Mouse (Mus musculus) heart, adult 2 months (tissue): ENCODE data around the gene Vmn1r167. TPM values are rescaled to one million over a fixed set of nuclear protein-coding genes. Genes with fewer than 3 reads are reported as not detected.
"Not testable (repeated sequence)": the region's sequence is repeated elsewhere in the genome, so short reads cannot be mapped to it uniquely, and the experiment has no call there.

Experiments
- DNase-seq, 2 experiments: peaks; one replicate each; pipeline ENCODE4 v3.0.0; 2021
- H3K27ac ChIP-seq: fragments of 200-600 bp; 2 replicates; pipeline ENCODE4 v1.8.1; 2022
- H3K27me3 ChIP-seq: fragments of 200-500 bp; 2 replicates; pipeline ENCODE4 v1.6.1; 2012; ENCODE audit warnings: mild to moderate bottlenecking, low read length, inconsistent platforms, mixed read lengths; ENCODE audit not compliant: control insufficient read depth, insufficient read depth
- H3K36me3 ChIP-seq: fragments of 200-500 bp; 2 replicates; pipeline ENCODE4 v1.6.1; 2012; ENCODE audit warnings: low read length, inconsistent platforms; ENCODE audit not compliant: control insufficient read depth, insufficient read depth
- H3K4me1 ChIP-seq: fragments of 200-500 bp; 2 replicates; pipeline ENCODE4 v1.6.1; 2011; ENCODE audit warnings: low read length; ENCODE audit not compliant: control insufficient read depth, insufficient read depth
- H3K4me3 ChIP-seq: fragments of 200-600 bp; 2 replicates; pipeline ENCODE4 v1.8.1; 2022
- H3K79me2 ChIP-seq: fragments of 200-500 bp; replicated peaks from 2 replicates; pipeline ENCODE4 v1.6.1; 2012; ENCODE audit warnings: mild to moderate bottlenecking, inconsistent platforms, low read length, moderate library complexity, mixed read lengths; ENCODE audit not compliant: control insufficient read depth, insufficient read depth
- H3K9ac ChIP-seq: fragments of 200-500 bp; 2 replicates; pipeline ENCODE4 v1.6.1; 2012; ENCODE audit warnings: low read depth, mild to moderate bottlenecking, control low read depth, inconsistent platforms, low read length, mixed read lengths
- WGBS: fragments of 180-500 bp; shearing (Covaris S2); methylation state at CpG from one replicate; pipeline ENCODE4 v1.1.7; 2018; 5-methylcytosine and 5-hydroxymethylcytosine counted together
- intact Hi-C: fragments of 180-260 bp; cut with DNase I; formaldehyde crosslinking; loops from one replicate; pipeline ENCODE4 v1.15.1; 2025
- long read RNA-seq: library from polyadenylated mRNA; stranded (forward); transcript quantifications from one replicate; pipeline ENCODE4 v2.0.0, GENCODE M21; 2021
- polyA plus RNA-seq: library from polyadenylated mRNA; depleted of rRNA; stranded (reverse); fragments of >200 nt; gene quantifications from 2 replicates; pipeline ENCODE4 v1.2.3, GENCODE M21; 2012; rRNA removed
- total RNA-seq, 2 experiments: library from RNA; stranded (reverse); gene quantifications; 2 replicates each; pipeline ENCODE4 v1.2.3; 2021

The Vmn1r167 gene
- total RNA-seq: not detected
- not detected in 2 replicates for polyA plus RNA-seq
- long read RNA-seq: 0 reads

DNA sequence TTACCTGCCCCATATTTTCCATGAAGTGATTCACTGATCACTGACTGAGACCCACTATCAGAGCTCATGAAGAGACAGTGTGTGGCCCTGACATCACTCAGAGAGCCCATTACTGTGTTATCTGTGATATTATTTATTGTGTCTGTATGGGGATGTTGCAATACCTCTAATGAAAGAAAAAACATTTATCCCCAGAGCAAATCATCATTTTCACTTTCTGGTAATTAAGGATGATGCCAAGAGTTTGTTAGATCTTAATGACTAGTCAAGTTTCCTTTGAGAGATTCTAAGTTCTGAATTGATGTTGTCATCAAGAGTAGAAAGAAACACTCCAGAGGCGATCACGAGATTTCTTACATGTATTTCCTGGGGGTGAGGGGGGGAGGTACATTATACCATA is at the start of gene Vmn1r167:
TSS of gene Vmn1r167 (minus strand) at position 101 of the 400 bp plus-strand sequence.
- intact Hi-C loops: not testable (repeated sequence)
- 62% methylated on average over 2 of the region's 2 CpGs for WGBS

DNA sequence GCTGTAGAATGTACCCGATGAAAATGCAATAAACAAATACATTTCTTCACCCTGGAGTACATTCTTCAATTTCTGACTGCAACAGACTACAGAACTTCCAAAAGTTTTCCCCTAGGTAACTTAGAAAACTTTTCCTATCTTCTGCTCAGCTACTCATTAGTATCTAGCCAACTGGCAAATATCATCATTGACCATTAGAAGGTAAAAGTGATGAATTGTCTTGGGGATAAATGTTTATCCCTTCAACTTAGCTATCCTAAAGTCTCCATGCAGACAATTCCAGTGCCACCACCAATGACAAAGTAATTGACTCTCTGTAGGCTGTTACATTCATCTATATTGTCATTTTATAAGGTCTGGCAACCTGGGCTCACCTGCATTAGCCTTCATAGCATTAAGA is 32.4 kb upstream of the Vmn1r167 start, which contains the start of gene Vmn1r168:
TSS of gene Vmn1r168 (plus strand) at position 301 of the 400 bp plus-strand sequence.
- DNase-seq, H3K9ac ChIP-seq, H3K27ac ChIP-seq, H3K4me1 ChIP-seq, H3K79me2 ChIP-seq, intact Hi-C loops, H3K36me3 ChIP-seq, H3K4me3 ChIP-seq, H3K27me3 ChIP-seq: not testable (repeated sequence)
- WGBS: no CpG with 5 or more reads among the region's 1 CpGs

More for the DNA sequence above, at the start of gene Vmn1r167:
- H3K27me3 ChIP-seq, DNase-seq, H3K9ac ChIP-seq, H3K4me3 ChIP-seq, H3K36me3 ChIP-seq, H3K79me2 ChIP-seq, H3K4me1 ChIP-seq, H3K27ac ChIP-seq: not testable (repeated sequence)

DNA sequence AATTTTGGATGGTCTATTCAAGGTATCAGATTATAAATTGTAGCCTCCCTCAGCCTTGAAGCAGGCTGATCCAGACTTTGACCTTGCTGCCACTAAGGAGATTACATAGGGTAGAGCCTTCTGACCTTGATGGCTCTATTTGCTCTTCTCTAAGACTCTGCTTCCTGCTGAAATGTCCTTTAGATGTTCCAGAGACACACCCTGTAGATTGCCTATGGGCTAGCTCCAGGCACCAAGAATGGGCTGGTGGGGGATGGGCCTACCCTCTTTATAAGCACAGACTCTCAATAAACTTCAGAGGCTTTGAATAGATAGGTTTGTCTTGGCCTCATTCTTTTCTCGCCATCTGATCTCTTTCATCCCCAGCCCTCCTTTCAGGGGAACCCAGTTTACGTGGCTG is 34.1 kb downstream of the Vmn1r167 start:
- WGBS: 57% methylated on average over 2 of the region's 2 CpGs
- H3K79me2 ChIP-seq, H3K27me3 ChIP-seq, DNase-seq, intact Hi-C loops, H3K27ac ChIP-seq, H3K4me3 ChIP-seq, H3K36me3 ChIP-seq, H3K4me1 ChIP-seq, H3K9ac ChIP-seq: not testable (repeated sequence)

DNA sequence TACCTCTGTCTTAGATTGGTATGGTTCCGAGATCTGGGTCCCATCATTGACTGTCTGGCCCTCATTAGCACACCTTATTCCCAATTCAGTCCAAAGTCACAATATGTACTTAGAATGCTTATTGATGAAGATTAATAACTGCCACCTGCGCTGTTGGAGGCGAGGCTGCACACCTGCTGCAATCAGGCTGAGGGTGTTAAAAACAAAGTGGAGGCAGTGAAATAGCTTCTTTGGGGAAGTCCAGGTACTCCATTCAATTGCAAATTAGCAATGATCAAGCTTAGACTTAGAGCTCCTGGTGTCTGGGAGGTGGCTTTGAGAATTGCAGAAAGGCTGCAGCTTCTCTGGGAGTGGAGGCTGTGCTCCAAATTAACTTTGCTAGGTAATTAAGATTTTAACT is 36.2 kb downstream of the Vmn1r167 start:
- H3K4me3 ChIP-seq, H3K4me1 ChIP-seq, intact Hi-C loops, H3K27me3 ChIP-seq, H3K36me3 ChIP-seq, H3K79me2 ChIP-seq, H3K27ac ChIP-seq, H3K9ac ChIP-seq, DNase-seq: not testable (repeated sequence)
- WGBS: 50% methylated on average over 3 of the region's 3 CpGs

DNA sequence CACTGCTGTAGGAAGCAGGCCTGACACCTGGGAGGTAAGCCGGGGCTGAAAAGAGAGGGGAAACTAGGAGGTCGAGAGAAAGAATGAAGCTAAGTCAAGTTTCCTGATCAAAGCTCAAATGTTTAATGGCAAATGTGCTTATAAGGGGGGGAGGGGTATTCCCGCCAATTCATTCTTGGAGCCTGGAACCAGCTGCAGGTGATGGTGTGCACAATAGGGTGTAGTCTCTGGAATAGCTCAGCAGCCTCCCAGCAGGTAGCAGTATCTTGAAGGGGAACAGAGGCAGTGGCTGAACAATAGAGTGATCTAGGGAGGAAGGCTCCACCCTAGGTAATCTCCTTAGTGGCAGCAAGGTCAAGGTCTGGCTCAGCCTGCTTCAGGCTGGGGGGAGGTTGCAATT is 36.8 kb downstream of the Vmn1r167 start:
- H3K27ac ChIP-seq, H3K36me3 ChIP-seq, H3K4me1 ChIP-seq, intact Hi-C loops, H3K9ac ChIP-seq, H3K4me3 ChIP-seq, DNase-seq, H3K27me3 ChIP-seq, H3K79me2 ChIP-seq: not testable (repeated sequence)
- 54% methylated on average over 3 of the region's 3 CpGs for WGBS

Other genes starting within 250 kb of the Vmn1r167 start
- not detected for gene Gm6902, start 228.3 kb downstream of the Vmn1r167 start, total RNA-seq
- gene Gm6902, start 228.3 kb downstream of the Vmn1r167 start, polyA plus RNA-seq: not detected in 2 replicates
- not detected for gene Nlrp4e, start 206.0 kb downstream of the Vmn1r167 start, total RNA-seq
- not detected in 2 replicates for gene Nlrp4e, start 206.0 kb downstream of the Vmn1r167 start, polyA plus RNA-seq
- under 1 TPM; 0.10 to 0.14 TPM for gene Nlrp5, start 121.3 kb downstream of the Vmn1r167 start, total RNA-seq
- not detected in 2 replicates for gene Nlrp5, start 121.3 kb downstream of the Vmn1r167 start, polyA plus RNA-seq
- gene Vmn1r168, start 32.5 kb upstream of the Vmn1r167 start, total RNA-seq: not detected
- not detected in 2 replicates for gene Vmn1r168, start 32.5 kb upstream of the Vmn1r167 start, polyA plus RNA-seq
- not detected for gene Vmn1r169, start 68.3 kb upstream of the Vmn1r167 start, total RNA-seq
- not detected in 2 replicates for gene Vmn1r169, start 68.3 kb upstream of the Vmn1r167 start, polyA plus RNA-seq
- not detected for gene Vmn1r170, start 99.0 kb upstream of the Vmn1r167 start, total RNA-seq
- not detected in 2 replicates for gene Vmn1r170, start 99.0 kb upstream of the Vmn1r167 start, polyA plus RNA-seq
- not detected for gene Vmn1r171, start 123.5 kb upstream of the Vmn1r167 start, total RNA-seq
- gene Vmn1r171, start 123.5 kb upstream of the Vmn1r167 start, polyA plus RNA-seq: not detected in 2 replicates
- gene Vmn1r172, start 151.1 kb upstream of the Vmn1r167 start, total RNA-seq: not detected
- gene Vmn1r172, start 151.1 kb upstream of the Vmn1r167 start, polyA plus RNA-seq: not detected in 2 replicates
- not detected for gene Vmn1r173, start 193.5 kb upstream of the Vmn1r167 start, total RNA-seq
- not detected in 2 replicates for gene Vmn1r173, start 193.5 kb upstream of the Vmn1r167 start, polyA plus RNA-seq
- not detected for gene Vmn1r174, start 245.1 kb upstream of the Vmn1r167 start, total RNA-seq
- gene Vmn1r174, start 245.1 kb upstream of the Vmn1r167 start, polyA plus RNA-seq: not detected in 2 replicates